Mouse (Mus musculus) CH12.LX (cell line): ENCODE results near the gene Tmem259. TPM values are rescaled to one million over a fixed set of nuclear protein-coding genes. Genes with fewer than 3 reads are reported as not detected.

Experiments
- DNase-seq: peaks from one replicate; pipeline ENCODE4 v3.0.0-alpha.2; 2013; ENCODE audit errors: extremely low read depth
- H3K27ac ChIP-seq: 2 replicates; pipeline ENCODE4 v1.5.1; 2012; ENCODE audit warnings: low read depth, mild to moderate bottlenecking, control low read depth, moderate library complexity; ENCODE audit not compliant: insufficient read depth
- H3K27me3 ChIP-seq: replicated peaks from 2 replicates; pipeline ENCODE3; 2012; ENCODE audit warnings: inconsistent platforms
- H3K36me3 ChIP-seq, 2 experiments: replicated peaks in 1 of 2; 2 replicates each; pipeline versions ENCODE3 to v1.6.1; 2012; ENCODE audit warnings: inconsistent platforms in 1 of 2, low read length in 1 of 2, mild to moderate bottlenecking in 1 of 2, mixed read lengths in 1 of 2, moderate library complexity in 1 of 2; ENCODE audit not compliant: control insufficient read depth in 1 of 2, insufficient read depth in 1 of 2
- H3K4me1 ChIP-seq, 2 experiments: 2 replicates each; pipeline ENCODE4 v1.6.1; 2012; ENCODE audit warnings: inconsistent platforms in 1 of 2, moderate library complexity in 1 of 2; ENCODE audit not compliant: insufficient read depth in 2 of 2, control insufficient read depth in 1 of 2
- H3K4me2 ChIP-seq: 2 replicates; pipeline ENCODE4 v1.6.1; 2012; ENCODE audit warnings: low read depth, mild to moderate bottlenecking, control low read depth; ENCODE audit not compliant: poor library complexity, insufficient read depth, severe bottlenecking
- H3K4me3 ChIP-seq, 3 experiments: fragments of 150-350 bp in 1 of 3; sonication (generic) in 1 of 3; replicated peaks in 1 of 3; 2 replicates each; pipeline versions ENCODE3 to v1.5.1; 2011 to 2012; ENCODE audit warnings: low read depth in 2 of 3, low read length in 2 of 3, mild to moderate bottlenecking in 2 of 3, moderate library complexity in 2 of 3, control low read depth in 1 of 3, improper control_type of control experiment in 1 of 3, inconsistent platforms in 1 of 3, mixed read lengths in 1 of 3; ENCODE audit not compliant: poor library complexity in 1 of 3
- H3K79me2 ChIP-seq: replicated peaks from 2 replicates; pipeline ENCODE4 v1.6.1; 2012; ENCODE audit warnings: mild to moderate bottlenecking, moderate library complexity; ENCODE audit not compliant: control insufficient read depth, poor library complexity, insufficient read depth, severe bottlenecking; ENCODE audit errors: extremely low read depth
- H3K9ac ChIP-seq: 2 replicates; pipeline ENCODE4 v1.6.1; 2012; ENCODE audit warnings: low read depth, mild to moderate bottlenecking, control low read depth, moderate library complexity; ENCODE audit not compliant: insufficient read depth
- H3K9me3 ChIP-seq: replicated peaks from 2 replicates; pipeline ENCODE3; 2012; ENCODE audit warnings: low read length, inconsistent platforms, mixed read lengths
- CHD2 ChIP-seq: IDR thresholded peaks from 2 replicates; pipeline ENCODE4 v1.6.1; 2011; ENCODE audit warnings: low read length, improper control_type of control experiment
- CTCF ChIP-seq, 2 experiments: IDR thresholded peaks in 1 of 2; conservative IDR thresholded peaks in 1 of 2; 2 replicates each; pipeline ENCODE4 v1.5.1; 2011 to 2012; ENCODE audit warnings: low read depth in 2 of 2, low read length in 2 of 2, improper control_type of control experiment in 1 of 2, inconsistent platforms in 1 of 2, mild to moderate bottlenecking in 1 of 2, moderate library complexity in 1 of 2
- EP300 ChIP-seq: IDR thresholded peaks from 2 replicates; pipeline ENCODE4 v1.6.1; 2011; ENCODE audit warnings: low read length, improper control_type of control experiment
- ETS1 ChIP-seq: conservative IDR thresholded peaks from 2 replicates; pipeline ENCODE4 v1.6.1; 2012; ENCODE audit warnings: low read depth, mild to moderate bottlenecking, inconsistent platforms, low read length, improper control_type of control experiment, moderate library complexity
- IRF4 ChIP-seq: IDR thresholded peaks from 2 replicates; pipeline ENCODE4 v1.6.1; 2014; ENCODE audit warnings: low read depth, mild to moderate bottlenecking, inconsistent platforms, low read length, improper control_type of control experiment
- JUN ChIP-seq: IDR thresholded peaks from 2 replicates; pipeline ENCODE4 v1.6.1; 2011; ENCODE audit warnings: low read depth, mild to moderate bottlenecking, low read length, improper control_type of control experiment, moderate library complexity; ENCODE audit not compliant: insufficient read depth
- MAX ChIP-seq: IDR thresholded peaks from 2 replicates; pipeline ENCODE4 v1.6.1; 2011; ENCODE audit warnings: low read length, improper control_type of control experiment
- MEF2A ChIP-seq: IDR thresholded peaks from 2 replicates; pipeline ENCODE4 v1.6.1; 2014; ENCODE audit warnings: low read depth, mild to moderate bottlenecking, inconsistent platforms, low read length, improper control_type of control experiment, borderline replicate concordance
- MXI1 ChIP-seq: IDR thresholded peaks from 2 replicates; pipeline ENCODE4 v1.6.1; 2011; ENCODE audit warnings: mild to moderate bottlenecking, low read depth, low read length, improper control_type of control experiment
- NELFE ChIP-seq: IDR thresholded peaks from 2 replicates; pipeline ENCODE4 v1.6.1; 2011; ENCODE audit warnings: low read depth, low read length, improper control_type of control experiment
- NRF1 ChIP-seq: IDR thresholded peaks from 2 replicates; pipeline ENCODE4 v1.6.1; 2014; ENCODE audit warnings: low read depth, mild to moderate bottlenecking, inconsistent platforms, low read length, improper control_type of control experiment, moderate library complexity
- POLR2AphosphoS2 ChIP-seq: IDR thresholded peaks from 2 replicates; pipeline ENCODE4 v1.6.1; 2011; ENCODE audit warnings: low read depth, low read length, improper control_type of control experiment
- RAD21 ChIP-seq: IDR thresholded peaks from 2 replicates; pipeline ENCODE4 v1.6.1; 2011; ENCODE audit warnings: low read depth, mild to moderate bottlenecking, low read length, improper control_type of control experiment, moderate library complexity
- SIN3A ChIP-seq: IDR thresholded peaks from 2 replicates; pipeline ENCODE4 v1.6.1; 2012; ENCODE audit warnings: low read length, improper control_type of control experiment, inconsistent platforms
- SMC3 ChIP-seq: IDR thresholded peaks from 2 replicates; pipeline ENCODE4 v1.6.1; 2011; ENCODE audit warnings: low read depth, low read length, improper control_type of control experiment
- TBP ChIP-seq: conservative IDR thresholded peaks from 2 replicates; pipeline ENCODE4 v1.6.1; 2011; ENCODE audit warnings: low read depth, low read length, improper control_type of control experiment
- TCF12 ChIP-seq: IDR thresholded peaks from 2 replicates; pipeline ENCODE4 v1.6.1; 2014; ENCODE audit warnings: low read depth, mild to moderate bottlenecking, inconsistent platforms, low read length, improper control_type of control experiment
- USF1 ChIP-seq: IDR thresholded peaks from 2 replicates; pipeline ENCODE4 v1.6.1; 2014; ENCODE audit warnings: low read depth, mild to moderate bottlenecking, inconsistent platforms, low read length, improper control_type of control experiment
- ZC3H11A ChIP-seq: IDR thresholded peaks from 2 replicates; pipeline ENCODE4 v1.6.1; 2012; ENCODE audit warnings: low read depth, mild to moderate bottlenecking, inconsistent platforms, low read length, improper control_type of control experiment
- ZMIZ1 ChIP-seq: IDR thresholded peaks from 2 replicates; pipeline ENCODE4 v1.6.1; 2012; ENCODE audit warnings: low read depth, mild to moderate bottlenecking, inconsistent platforms, low read length, improper control_type of control experiment
- dilution Hi-C: fragments of 300-500 bp; cut with MboI; formaldehyde crosslinking; loops from 2 replicates; pipeline ENCODE4 v1.14.3; 2020; ENCODE audit warnings: low sequenced_read_pairs; ENCODE audit not compliant: extremely low pct_unique_long_range_greater_than_20kb, extremely low pct_ligation_motif_present
- in situ Hi-C: fragments of 300-500 bp; cut with MboI; formaldehyde crosslinking; loops from 3 replicates; pipeline ENCODE4 v1.14.3; 2019; ENCODE audit warnings: low sequenced_read_pairs, low pct_ligation_motif_present, low pct_unique_long_range_greater_than_20kb, mixed read lengths
- polyA plus RNA-seq: library from polyadenylated mRNA; unstranded; fragments of >175 nt; gene quantifications from 2 replicates; pipeline ENCODE4 v1.2.1, GENCODE M21; 2012; ENCODE audit warnings: low read depth; ENCODE audit not compliant: insufficient read length
- total RNA-seq, 2 experiments: library from RNA; depleted of rRNA; stranded (reverse); fragments of 300-350 nt in 1 of 2; fragments of >200 nt in 1 of 2; gene quantifications; 2 replicates each; pipeline ENCODE4 v1.2.3; 2012 to 2014

The Tmem259 gene
- total and polyA plus RNA-seq, 3 experiments: 50.1 to 84.2 (median 71.7) TPM

DNA sequence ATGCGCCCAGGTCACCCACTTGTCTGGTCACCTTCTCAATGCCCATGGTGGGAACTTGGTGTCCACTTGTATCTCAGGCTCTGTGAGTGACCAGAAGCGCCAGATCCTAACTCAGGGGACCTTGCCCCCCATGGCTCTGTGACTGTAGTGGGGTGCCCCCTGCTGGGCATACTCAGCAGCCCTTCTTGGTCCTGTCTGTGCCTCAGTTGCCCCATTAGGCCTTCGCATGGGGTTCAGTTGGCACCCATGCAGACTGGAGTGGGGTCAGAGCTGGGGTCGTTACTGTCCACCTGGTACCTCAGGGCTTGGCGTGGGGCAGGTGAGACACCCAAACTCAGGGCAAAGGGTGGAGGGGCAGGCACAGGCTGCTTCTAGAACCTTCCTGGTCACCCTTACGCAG, 30.2 kb downstream of the Tmem259 start:
- no peaks in the 10 kb centered on the region for H3K27me3 ChIP-seq
- DNase-seq: no peak
- dilution Hi-C loops (no loop called here), in situ Hi-C loops (no loop called here)
- no peak overlapping the region for H3K4me2 ChIP-seq
- no peaks in the 10 kb centered on the region for H3K9me3 ChIP-seq
- peaks cover 40 to 53% of the 10 kb centered on the region in 2 experiments for H3K36me3 ChIP-seq
- no peak overlapping the region for H3K9ac ChIP-seq
- TF ChIP-seq MXI1: no peak
- peak; percentile 69 for TF ChIP-seq RAD21
- TF ChIP-seq NELFE: no peak
- TF ChIP-seq MEF2A: peak; percentile 21; the same call in 1 of the 2 replicates
- 0 out of 2 replicates have a peak, but pooled peaks have one; percentile 14 for TF ChIP-seq ZC3H11A
- TF ChIP-seq SMC3: peak; percentile 79
- no peak for TF ChIP-seq SIN3A
- TF ChIP-seq ZMIZ1: no peak
- peak; percentile 5; the same call in 1 of the 2 replicates for TF ChIP-seq IRF4
- TF ChIP-seq CTCF (conservative IDR thresholded peaks at IDR 0.05 in 1 of 2, IDR thresholded peaks at IDR 0.05 in 1 of 2; ENCODE audit: low read depth in 2 of 2, low read length in 2 of 2): peak; percentile 25 to 75; a peak in 3 of 4 replicates
- no peaks in the 10 kb centered on the region for H3K79me2 ChIP-seq
- no peak overlapping the region for H3K27ac ChIP-seq
- H3K4me3 ChIP-seq: no peak overlapping the region
- H3K4me1 ChIP-seq: peaks cover 28 to 57% of the 10 kb centered on the region in 2 experiments

DNA sequence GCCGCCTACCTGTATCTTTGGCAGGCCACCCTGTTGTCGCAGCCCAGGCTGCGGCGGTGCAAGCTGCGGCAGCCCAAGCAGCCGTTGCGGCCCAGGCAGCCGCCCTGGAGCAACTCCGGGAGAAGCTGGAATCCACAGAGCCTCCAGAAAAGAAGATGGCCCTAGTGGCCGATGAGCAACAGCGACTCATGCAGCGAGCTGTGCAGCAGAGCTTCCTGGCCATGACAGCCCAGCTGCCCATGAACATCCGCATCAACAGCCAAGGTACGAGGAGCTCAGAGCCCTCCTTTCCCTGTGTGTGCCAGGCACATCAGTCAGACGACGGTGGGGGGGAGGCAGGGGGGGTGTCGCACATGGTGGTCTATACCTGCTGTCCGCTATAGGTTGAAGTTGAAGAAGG, 33.5 kb downstream of the Tmem259 start:
- in situ Hi-C loops (no loop called here), dilution Hi-C loops (no loop called here)
- no peak overlapping the region for H3K9ac ChIP-seq
- peaks cover 17% of the 10 kb centered on the region; the same call in 1 of the 2 replicates for H3K79me2 ChIP-seq
- peaks cover 66 to 83% of the 10 kb centered on the region in 2 experiments for H3K36me3 ChIP-seq
- H3K27ac ChIP-seq: no peak overlapping the region
- TF ChIP-seq POLR2AphosphoS2 (no peak), SMC3 (no peak), TCF12 (no peak), RAD21 (no peak), EP300 (no peak), USF1 (no peak), ETS1 (no peak), MAX (no peak), JUN (no peak), IRF4 (no peak), NRF1 (no peak), TBP (no peak), ZC3H11A (no peak), CHD2 (no peak), ZMIZ1 (no peak)
- H3K9me3 ChIP-seq: no peaks in the 10 kb centered on the region
- H3K4me3 ChIP-seq: no peak overlapping the region
- peaks cover 25 to 64% of the 10 kb centered on the region in 2 experiments for H3K4me1 ChIP-seq
- H3K27me3 ChIP-seq: no peaks in the 10 kb centered on the region
- no peak overlapping the region for H3K4me2 ChIP-seq
- no peak for DNase-seq
